Mouse (Mus musculus) lung, embryonic 14.5 days (tissue): ENCODE results near the gene Arhgap33. TPM values are rescaled to one million over a fixed set of nuclear protein-coding genes. Genes with fewer than 3 reads are reported as not detected.
"Not testable (repeated sequence)": the region's sequence is repeated elsewhere in the genome, so short reads cannot be mapped to it uniquely, and the experiment has no call there.

Experiments
- ATAC-seq: fragments of 200-750 bp; cut with Nextera tagmentation; 2 replicates; pipeline ENCODE4 v1.8.0; 2017; ENCODE audit warnings: mild to moderate bottlenecking, moderate TSS enrichment, moderate library complexity; ENCODE audit not compliant: insufficient read depth
- DNase-seq: peaks from one replicate; pipeline ENCODE4 v3.0.0-alpha.2; 2015
- H3K27ac ChIP-seq: fragments of 300-500 bp; sonication (generic); 2 replicates; pipeline ENCODE4 v1.5.1; 2014; ENCODE audit warnings: low read depth, mild to moderate bottlenecking, moderate library complexity
- H3K27me3 ChIP-seq: fragments of 300-500 bp; sonication (generic); 2 replicates; pipeline ENCODE4 v1.6.1; 2014; ENCODE audit warnings: low read length, control low read depth; ENCODE audit not compliant: insufficient read depth
- H3K36me3 ChIP-seq: fragments of 300-500 bp; sonication (generic); 2 replicates; pipeline ENCODE4 v1.6.1; 2014; ENCODE audit warnings: control low read depth; ENCODE audit not compliant: insufficient read depth
- H3K4me1 ChIP-seq: fragments of 300-500 bp; sonication (generic); 2 replicates; pipeline ENCODE4 v1.6.1; 2014; ENCODE audit warnings: antibody characterized with exemption, control low read depth; ENCODE audit not compliant: insufficient read depth
- H3K4me2 ChIP-seq: fragments of 300-500 bp; sonication (generic); 2 replicates; pipeline ENCODE4 v1.6.1; 2014; ENCODE audit warnings: mild to moderate bottlenecking
- H3K4me3 ChIP-seq: fragments of 300-500 bp; sonication (generic); 2 replicates; pipeline ENCODE4 v1.5.1; 2014; ENCODE audit warnings: low read depth, low read length
- H3K9ac ChIP-seq: fragments of 300-500 bp; sonication (generic); 2 replicates; pipeline ENCODE4 v1.6.1; 2014
- H3K9me3 ChIP-seq: fragments of 300-500 bp; sonication (generic); 2 replicates; pipeline ENCODE4 v1.6.1; 2016; ENCODE audit warnings: low read depth, low read length, control low read depth
- CTCF ChIP-seq: IDR thresholded peaks from 2 replicates; pipeline ENCODE4 v1.5.1; 2016; ENCODE audit warnings: antibody characterized with exemption, low read depth
- WGBS: fragments of 180-500 bp; shearing (Covaris S2); extraction: QIAGEN DNeasy Blood & Tissue Kit; methylation state at CpG from one replicate; pipeline ENCODE4 v1.1.7; 2014; 5-methylcytosine and 5-hydroxymethylcytosine counted together
- polyA plus RNA-seq: library from polyadenylated mRNA; unstranded; fragments of >200 nt; fragmentation: Nextera tagmentation; extraction: Ambion mirVana; gene quantifications from 2 replicates; pipeline ENCODE4 v1.2.1, GENCODE M21; 2014

The Arhgap33 gene
- polyA plus RNA-seq, 1 experiment from 2014 or later: 14.3 TPM

DNA sequence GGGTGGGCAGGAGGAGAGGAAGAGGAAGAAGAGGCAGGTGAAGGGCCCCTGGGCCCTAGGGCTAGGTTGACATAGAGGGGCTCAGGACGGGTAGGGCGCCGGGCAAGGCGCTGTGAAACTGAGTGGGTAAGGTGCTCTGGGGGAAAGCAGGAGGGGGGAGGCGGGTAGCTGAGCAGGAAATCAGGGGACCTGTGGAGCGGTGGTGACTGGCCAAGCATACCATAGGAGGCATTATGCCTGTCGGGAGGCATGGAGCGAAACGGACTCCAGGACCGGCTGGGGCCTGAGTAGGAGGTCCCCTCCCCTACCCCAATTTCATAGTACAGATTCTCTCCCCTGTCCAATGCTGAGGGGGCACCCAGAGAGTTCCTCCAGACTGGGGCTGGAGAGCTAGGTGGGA lies 12.0 kb downstream of the Arhgap33 start:
- whole genome bisulfite sequencing: 84% methylated on average over 10 of the region's 10 CpGs
- Histone ChIP-seq H3K36me3 (peaks cover 46% of the 10 kb centered on the region), H3K9ac (no peak overlapping the region), H3K4me2 (no peak overlapping the region), H3K4me1 (peaks cover 7% of the 10 kb centered on the region), H3K4me3 (no peak overlapping the region), H3K9me3 (no peaks in the 10 kb centered on the region), H3K27me3 (no peaks in the 10 kb centered on the region), H3K27ac (no peak overlapping the region)
- ATAC-seq (no peak), DNase-seq (no peak)
- no peak for TF ChIP-seq CTCF

DNA sequence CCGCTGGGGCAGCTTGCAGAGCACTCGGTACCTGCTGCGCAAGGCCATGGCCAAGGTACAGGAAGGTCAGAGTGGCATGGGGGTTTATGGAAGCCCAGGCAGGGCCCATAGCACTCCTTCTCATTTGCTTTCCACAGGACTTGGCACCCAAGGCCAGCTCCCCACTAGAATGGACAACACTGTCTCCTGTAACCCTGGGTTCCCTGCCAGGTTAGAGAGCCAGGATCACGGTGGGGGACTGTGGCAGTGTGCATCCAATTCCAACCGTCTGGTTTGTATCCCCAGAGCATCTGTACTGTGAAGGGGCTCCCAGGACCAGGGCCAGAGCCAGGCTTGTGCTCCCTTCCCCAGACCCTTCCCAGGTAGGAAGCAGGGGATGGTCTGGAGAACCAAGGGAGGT lies 14.0 kb downstream of the Arhgap33 start:
- TF ChIP-seq CTCF: no peak
- no peak for ATAC-seq
- 70% methylated on average over 5 of the region's 5 CpGs for WGBS

DNA sequence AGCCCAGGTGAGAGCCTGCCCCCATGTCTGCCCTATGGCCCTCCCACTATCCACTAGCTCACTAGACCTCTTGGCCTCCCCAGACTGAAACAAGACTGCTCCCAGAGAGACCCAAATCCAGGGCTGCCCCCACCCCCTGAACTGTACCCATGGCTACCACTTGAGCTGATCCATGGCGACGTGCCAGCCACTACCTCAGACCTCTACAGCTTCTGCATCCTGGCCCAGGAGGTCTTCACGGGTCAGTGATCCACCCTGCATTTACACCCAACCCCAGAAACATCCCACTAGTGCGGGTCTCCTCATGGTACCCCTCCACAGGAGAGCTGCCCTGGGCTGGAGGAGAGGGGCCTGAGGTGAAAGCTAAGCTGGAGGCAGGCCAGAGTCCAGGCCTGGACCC lies 14.5 kb downstream of the Arhgap33 start:
- Histone ChIP-seq H3K27me3 (no peaks in the 10 kb centered on the region), H3K36me3 (peaks cover 25% of the 10 kb centered on the region), H3K4me3 (no peak overlapping the region), H3K9ac (no peak overlapping the region), H3K4me1 (no peaks in the 10 kb centered on the region), H3K4me2 (no peak overlapping the region), H3K9me3 (no peaks in the 10 kb centered on the region), H3K27ac (no peak overlapping the region)
- 59% methylated on average over 4 of the region's 4 CpGs for WGBS
- ATAC-seq (no peak), DNase-seq (no peak)
- TF ChIP-seq CTCF: no peak

More for the DNA sequence above, 14.0 kb downstream of the Arhgap33 start:
- Histone ChIP-seq H3K4me2 (no peak overlapping the region), H3K4me1 (no peaks in the 10 kb centered on the region), H3K4me3 (no peak overlapping the region), H3K27ac (no peak overlapping the region), H3K36me3 (peaks cover 29% of the 10 kb centered on the region), H3K9me3 (no peaks in the 10 kb centered on the region), H3K9ac (no peak overlapping the region), H3K27me3 (no peaks in the 10 kb centered on the region)
- DNase-seq: no peak

DNA sequence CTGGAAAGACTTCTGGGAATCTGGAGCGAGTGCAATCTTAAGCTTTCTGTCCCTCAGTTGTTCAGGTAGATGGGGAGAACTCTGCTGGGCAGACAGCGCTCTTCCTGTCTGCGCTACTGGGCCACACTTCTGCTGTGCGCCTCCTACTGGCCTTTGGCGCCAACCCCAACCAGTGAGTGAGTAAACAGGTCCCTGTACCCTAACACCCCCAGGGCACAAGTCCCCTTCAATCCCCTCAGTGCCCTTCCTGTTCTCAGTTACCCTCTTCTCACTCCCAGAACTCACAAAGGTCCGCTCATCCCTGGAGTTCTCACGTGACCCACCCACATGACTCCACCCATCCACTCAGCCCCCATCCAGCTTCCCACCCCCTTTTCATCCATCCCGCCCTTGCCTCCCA lies 16.5 kb downstream of the Arhgap33 start:
- H3K4me1 ChIP-seq: no peaks in the 10 kb centered on the region
- 37% methylated on average over 8 of the region's 8 CpGs for WGBS
- no peak overlapping the region for H3K27ac ChIP-seq
- no peak overlapping the region for H3K4me3 ChIP-seq
- H3K36me3 ChIP-seq: peaks cover 5% of the 10 kb centered on the region; the same call in 1 of the 2 replicates
- TF ChIP-seq CTCF: peak; percentile 13; the same call in 1 of the 2 replicates
- DNase-seq (no peak), ATAC-seq (no peak)
- no peaks in the 10 kb centered on the region for H3K9me3 ChIP-seq
- no peaks in the 10 kb centered on the region for H3K27me3 ChIP-seq
- H3K4me2 ChIP-seq: no peak overlapping the region
- H3K9ac ChIP-seq: no peak overlapping the region

DNA sequence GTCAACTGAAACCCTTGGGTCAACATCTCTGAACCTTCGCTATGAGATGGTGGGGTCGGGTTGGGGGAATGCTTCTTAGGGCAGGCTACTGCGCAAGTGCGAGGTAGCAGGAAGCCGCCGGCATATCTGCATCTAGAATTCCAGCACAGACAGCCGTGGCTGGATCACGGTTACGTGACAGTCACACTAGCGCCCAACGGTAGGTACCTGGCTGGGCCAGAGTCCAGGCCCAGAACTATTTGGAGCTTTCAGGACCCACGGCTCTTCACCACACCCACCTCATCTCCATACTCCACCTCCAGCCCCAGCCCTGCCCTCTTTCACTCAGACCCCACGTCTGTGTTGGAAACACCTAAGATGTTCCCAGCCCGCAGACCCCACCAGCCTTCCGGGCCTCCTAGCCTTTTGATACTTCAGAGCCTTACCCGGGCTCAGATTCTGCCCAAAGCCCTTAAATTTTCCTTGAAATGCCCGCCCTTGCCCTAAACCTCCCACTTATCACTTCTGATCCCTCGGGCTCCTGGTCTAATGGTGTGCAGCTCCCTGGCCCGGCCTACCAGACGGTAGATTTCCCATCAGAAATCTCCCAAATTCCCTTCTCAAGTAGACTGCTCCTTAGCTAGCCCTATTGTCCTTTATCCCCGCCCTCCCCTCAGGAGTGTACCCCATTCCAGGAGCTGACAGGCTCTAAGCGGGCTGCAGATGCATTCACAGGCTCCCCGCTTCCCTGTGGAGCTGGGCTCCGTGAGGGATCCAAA lies 19.7 kb downstream of the Arhgap33 start:
- no peaks in the 10 kb centered on the region for H3K36me3 ChIP-seq
- ATAC-seq (no peak), DNase-seq (no peak)
- no peaks in the 10 kb centered on the region for H3K9me3 ChIP-seq
- TF ChIP-seq CTCF: no peak
- no peaks in the 10 kb centered on the region for H3K27me3 ChIP-seq
- no peak overlapping the region for H3K4me3 ChIP-seq
- no peak overlapping the region for H3K9ac ChIP-seq
- no peaks in the 10 kb centered on the region for H3K4me1 ChIP-seq
- H3K4me2 ChIP-seq: no peak overlapping the region
- H3K27ac ChIP-seq: no peak overlapping the region
- 49% methylated on average over 24 of the region's 24 CpGs for WGBS

DNA sequence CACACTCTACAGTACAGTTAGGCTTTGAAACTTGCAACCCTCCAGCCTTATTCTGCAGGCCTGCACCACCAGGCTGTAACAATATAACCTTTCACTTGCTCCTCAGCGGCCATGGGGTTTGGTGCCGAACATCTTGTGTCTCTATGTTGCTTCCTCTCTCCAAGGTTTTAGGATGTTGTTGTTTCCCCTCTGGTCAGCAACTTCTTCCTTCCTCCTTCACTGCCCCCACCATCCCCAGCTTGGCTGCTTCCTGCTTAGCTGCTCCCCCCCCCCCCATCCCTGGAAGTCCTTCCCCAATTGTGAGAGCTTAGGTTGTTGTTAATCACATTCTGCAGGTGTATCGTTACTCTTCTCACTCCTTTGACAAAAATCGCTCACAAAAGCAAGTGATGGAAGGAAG lies 26.8 kb downstream of the Arhgap33 start:
- Histone ChIP-seq H3K36me3 (no peaks in the 10 kb centered on the region), H3K4me3 (no peak overlapping the region), H3K27me3 (no peaks in the 10 kb centered on the region), H3K9me3 (no peaks in the 10 kb centered on the region), H3K4me1 (no peaks in the 10 kb centered on the region), H3K9ac (no peak overlapping the region), H3K4me2 (no peak overlapping the region), H3K27ac (no peak overlapping the region)
- 63% methylated on average over 4 of the region's 4 CpGs for WGBS
- DNase-seq: no peak
- TF ChIP-seq CTCF: no peak
- no peak for ATAC-seq

DNA sequence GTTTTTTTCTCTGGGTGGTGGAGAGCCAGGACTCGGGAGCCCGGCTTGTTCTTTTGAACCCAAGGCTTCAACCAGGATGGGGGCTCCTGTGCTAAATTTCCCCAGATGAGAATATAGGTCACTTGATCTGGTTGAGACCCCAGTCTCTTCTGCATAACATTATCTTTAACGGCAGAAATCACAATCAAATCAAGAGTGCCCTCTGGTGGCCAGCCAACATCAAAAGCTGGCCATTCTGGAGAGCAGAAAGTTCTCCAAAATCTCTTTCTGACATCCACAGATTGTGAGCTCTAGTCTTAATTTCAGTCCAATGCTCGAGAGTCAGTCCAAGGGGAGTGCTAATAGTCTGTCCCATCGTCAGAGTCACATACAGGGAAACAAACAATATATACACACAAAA lies 33.7 kb downstream of the Arhgap33 start:
- H3K4me3 ChIP-seq: not testable (repeated sequence)

DNA sequence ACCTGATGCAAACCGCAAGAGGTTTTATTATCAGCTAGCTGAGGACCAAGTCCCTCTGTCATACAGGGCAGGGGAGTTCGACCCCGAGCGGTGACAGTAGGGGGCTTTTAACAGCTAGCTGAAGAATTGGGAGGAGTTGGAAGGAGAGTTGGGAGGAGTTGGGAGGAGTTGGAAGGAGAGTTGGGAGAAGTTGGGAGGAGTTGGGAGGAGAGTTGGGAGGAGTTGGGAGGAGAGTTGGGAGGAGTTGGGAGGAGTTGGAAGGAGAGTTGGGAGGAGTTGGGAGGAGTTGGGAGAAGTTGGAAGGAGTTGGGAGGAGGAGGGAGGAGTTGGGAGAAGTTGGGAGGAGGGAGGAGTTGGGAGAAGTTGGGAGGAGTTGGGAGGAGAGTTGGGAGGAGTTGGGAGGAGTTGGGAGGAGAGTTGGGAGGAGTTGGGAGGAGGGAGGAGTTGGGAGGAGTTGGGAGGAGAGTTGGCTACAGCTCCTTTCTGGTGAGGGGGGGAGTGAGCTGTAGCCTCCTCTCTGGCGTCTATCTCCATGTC lies 39.3 kb downstream of the Arhgap33 start:
- not testable (repeated sequence) for H3K27me3 ChIP-seq, ATAC-seq, H3K4me1 ChIP-seq, H3K9me3 ChIP-seq, H3K36me3 ChIP-seq, H3K4me3 ChIP-seq, H3K27ac ChIP-seq, H3K4me2 ChIP-seq, H3K9ac ChIP-seq
- WGBS: 48% methylated on average over 5 of the region's 5 CpGs
- DNase-seq: peak; percentile 6

More for the DNA sequence above, 33.7 kb downstream of the Arhgap33 start:
- WGBS: 75% methylated on average over 5 of the region's 5 CpGs
- not testable (repeated sequence) for H3K27me3 ChIP-seq, H3K36me3 ChIP-seq, H3K9me3 ChIP-seq, H3K9ac ChIP-seq, ATAC-seq, H3K4me2 ChIP-seq, H3K4me1 ChIP-seq, H3K27ac ChIP-seq
- peak; percentile 49 for TF ChIP-seq CTCF
- peak; percentile 36 for DNase-seq
